Mouse (Mus musculus): ENCODE data around the gene Arid1b.

DNA sequence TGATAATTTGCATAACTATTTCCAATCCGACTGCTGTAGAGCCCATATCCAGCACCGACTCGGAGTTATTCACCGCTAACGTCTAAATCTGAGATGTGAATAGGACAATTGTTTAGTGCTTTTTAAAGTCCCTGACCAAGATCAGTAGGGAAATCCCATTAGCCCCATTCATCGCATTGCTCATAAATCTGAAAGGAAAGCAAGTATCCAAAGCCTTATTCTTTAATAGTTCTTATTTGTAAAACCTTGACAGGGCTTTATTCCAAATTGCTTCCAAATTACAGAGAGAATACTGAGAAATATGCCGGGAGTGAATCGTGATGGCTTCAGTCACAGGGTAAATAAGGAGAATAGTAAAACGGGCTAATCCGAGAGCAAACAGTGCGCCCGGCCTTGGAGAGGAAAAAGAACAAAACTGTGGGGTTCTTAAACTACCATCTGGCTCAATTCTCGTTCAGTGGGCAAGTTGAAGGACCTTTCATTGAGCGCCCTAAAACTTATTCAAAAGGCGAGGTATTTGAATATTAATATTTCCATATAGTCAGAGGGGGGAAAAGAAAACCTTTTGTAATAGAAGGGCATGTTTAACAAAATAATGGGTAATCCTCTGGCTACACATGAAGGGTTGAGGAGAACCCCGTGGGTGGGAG is 3.1 kb upstream of the Arid1b start:
- no peak for TF ChIP-seq ZNF384 (IDR thresholded peaks at IDR 0.05; ENCODE audit: low read depth, low read length)
- TF ChIP-seq HCFC1 (IDR thresholded peaks at IDR 0.05; ENCODE audit: borderline replicate concordance, insufficient read depth, low read length), result no peak
- TF ChIP-seq CHD2 (IDR thresholded peaks at IDR 0.05; ENCODE audit: low read depth, low read length), result no peak

Measured in ES-E14 (cell line).